Mouse (Mus musculus) fat pad, adult 2 months (tissue): ENCODE data around the gene Naa40.

Experiments used
- DNase-seq: peaks from one replicate; pipeline ENCODE4 v3.0.0-alpha.2; 2011; ENCODE audit warnings: low read depth, low spot score; ENCODE audit errors: extremely low read depth

The Naa40 gene

GRCm38 (mm10) chr19:7240782-7241690 is at the start of gene Naa40:
TSS of gene Naa40 (minus strand) at chr19:7241183.
- DNase-seq = no peak

GRCm38 (mm10) chr19:7289767-7290166 is 48.8 kb upstream of the Naa40 start:
- no peak for DNase-seq

GRCm38 (mm10) chr19:7288288-7288687 is 47.3 kb upstream of the Naa40 start:
- DNase-seq = no peak

GRCm38 (mm10) chr19:7286563-7287315 is 45.8 kb upstream of the Naa40 start:
- DNase-seq = no peak

GRCm38 (mm10) chr19:7280557-7281330 is 39.8 kb upstream of the Naa40 start:
- DNase-seq = no peak

GRCm38 (mm10) chr19:7279114-7279513 is 38.1 kb upstream of the Naa40 start:
- DNase-seq = no peak

- no peak for DNase-seq
These were observed 37.4 kb upstream of the Naa40 start for GRCm38 (mm10) chr19:7278200-7278906.

- no peak for DNase-seq
These were observed 35.8 kb upstream of the Naa40 start for GRCm38 (mm10) chr19:7276796-7277195.

- DNase-seq = no peak
These were observed 35.2 kb upstream of the Naa40 start for GRCm38 (mm10) chr19:7276053-7276659.

- DNase-seq = no peak
These were observed 34.3 kb upstream of the Naa40 start for GRCm38 (mm10) chr19:7275131-7275789.

- peak; percentile 58 for DNase-seq
These were observed 33.5 kb upstream of the Naa40 start for GRCm38 (mm10) chr19:7274326-7274990.

GRCm38 (mm10) chr19:7273486-7273885 is 32.5 kb upstream of the Naa40 start:
- DNase-seq = no peak

GRCm38 (mm10) chr19:7269290-7270044 is 28.5 kb upstream of the Naa40 start:
- DNase-seq = no peak

- no peak for DNase-seq
These were observed 27.7 kb upstream of the Naa40 start for GRCm38 (mm10) chr19:7268722-7269090.

- no peak for DNase-seq
These were observed 27.1 kb upstream of the Naa40 start for GRCm38 (mm10) chr19:7267781-7268721.

- no peak for DNase-seq
These were observed 26.2 kb upstream of the Naa40 start, which contains the start of gene Rcor2 for GRCm38 (mm10) chr19:7267091-7267741. TSS of gene Rcor2 (plus strand) at chr19:7267325.

- no peak for DNase-seq
These were observed 25.4 kb upstream of the Naa40 start for GRCm38 (mm10) chr19:7266421-7266831.
